Mouse (Mus musculus) kidney, adult 2 months (tissue): ENCODE results near the gene Bicdl2.

Experiments
- CTCF ChIP-seq: fragments of 200-500 bp; conservative IDR thresholded peaks from 2 replicates; pipeline ENCODE4 v1.5.1; 2011; ENCODE audit warnings: low read depth, mild to moderate bottlenecking, control low read depth, low read length, moderate library complexity, mixed read lengths; ENCODE audit not compliant: insufficient read depth, insufficient read length
- POLR2A ChIP-seq: fragments of 200-500 bp; IDR thresholded peaks from one replicate; pipeline ENCODE4 v1.6.1; 2011; ENCODE audit warnings: low read depth, low read length, control low read depth

GRCm38 (mm10) chr17:23695801-23696200 lies 35.5 kb downstream of the Bicdl2 start:
- TF ChIP-seq POLR2A (no peak), CTCF (no peak)
